Mouse (Mus musculus): ENCODE measurements around the gene Opn3. TPM values are rescaled to one million over a fixed set of nuclear protein-coding genes. Genes with fewer than 3 reads are reported as not detected.

The Opn3 gene
- polyA plus RNA-seq, 1 experiment from 2014 or later = 10.6 TPM

DNA sequence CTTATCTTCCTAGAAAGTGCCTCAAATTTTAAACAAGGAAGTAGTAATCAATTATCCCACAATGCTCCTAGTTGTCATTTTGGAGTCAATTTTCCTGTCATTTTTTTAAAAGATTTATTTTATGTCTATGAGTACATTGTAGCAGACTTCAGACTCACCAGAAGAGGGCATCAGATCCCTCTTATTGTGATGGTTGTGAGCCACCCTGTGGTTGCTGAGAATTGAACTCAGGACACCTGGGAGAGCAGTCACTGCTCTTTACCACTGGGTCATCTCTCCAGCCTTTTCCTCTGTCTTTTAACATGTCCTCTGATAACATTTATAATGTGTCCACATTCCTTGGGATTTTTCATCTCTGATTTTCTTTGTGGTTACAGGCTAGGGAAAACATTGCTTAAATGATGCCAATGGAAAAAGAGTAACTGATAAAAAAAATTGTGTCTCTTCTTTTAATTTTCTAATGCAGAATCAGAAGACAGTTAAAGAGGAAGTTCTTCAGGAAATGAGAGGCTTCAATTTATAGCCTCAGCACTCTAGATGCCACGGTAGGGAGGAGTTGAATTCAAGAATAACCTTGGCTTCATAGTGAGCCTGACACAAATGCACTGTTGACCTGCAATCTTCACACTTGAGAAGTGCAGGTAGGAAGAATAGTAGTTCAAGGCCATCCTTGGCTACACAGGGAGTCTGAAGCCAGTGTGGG is 66.4 kb downstream of the Opn3 start:
- Histone ChIP-seq H3K27me3 (no peaks in the 10 kb centered on the region), H3K9me3 (replicated peaks) (no peaks in the 10 kb centered on the region), H3K4me1 (replicated peaks) (peaks cover 20% of the 10 kb centered on the region), H3K4me3 (peak overlapping the region; percentile 95), H3K27ac (peak overlapping the region; percentile 96), H3K36me3 (no peaks in the 10 kb centered on the region), H3K9ac (peak overlapping the region; percentile 53), H3K4me2 (peak overlapping the region; percentile 77)
- WGBS = 78% methylated on average over 1 of the region's 1 CpGs
- no peak for ATAC-seq (replicated peaks; ENCODE audit: insufficient number of reproducible peaks, insufficient read depth, low FRiP score, low read depth)

DNA sequence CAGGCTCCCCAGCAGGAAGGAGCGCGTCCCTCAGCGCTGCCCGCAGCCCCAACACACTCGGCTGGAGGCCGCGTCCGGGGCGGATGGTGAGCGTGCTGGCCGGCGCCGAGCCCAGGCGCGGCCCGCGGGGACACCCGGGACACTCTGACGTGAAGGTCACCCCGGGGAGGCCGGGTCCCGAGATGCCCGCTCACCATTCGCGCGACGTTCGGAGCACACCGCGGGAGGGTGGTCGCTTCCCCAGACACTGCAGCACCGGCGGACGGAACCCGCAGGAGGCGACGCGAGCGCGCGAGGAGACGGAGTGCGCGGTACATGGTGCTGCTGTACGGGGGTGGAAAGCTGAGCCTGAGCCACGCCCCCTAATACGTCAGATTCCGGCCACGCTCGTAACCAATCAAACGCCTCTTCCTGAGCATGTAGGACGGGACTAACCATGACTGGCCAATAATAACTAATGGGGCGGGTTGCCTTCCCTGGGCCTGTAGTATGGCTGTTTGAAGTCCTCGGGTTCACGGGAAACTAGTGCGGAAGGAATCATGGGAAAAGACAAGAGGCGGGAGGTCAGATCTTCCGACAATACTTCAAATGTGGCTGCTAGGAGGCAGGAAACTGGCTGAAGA is 67.2 kb downstream of the Opn3 start, which contains the start of gene Fh1:
Fh1 (minus strand) TSS at position 379 of the 623 bp plus-strand sequence.
- peak within 1 kb of the TSS; percentile 92 for H3K9ac ChIP-seq
- peak within 1 kb of the TSS; percentile 77 for H3K4me2 ChIP-seq
- under 1% methylated on average over 58 of the region's 58 CpGs for WGBS
- no peaks in the 10 kb centered on the region for H3K9me3 ChIP-seq (replicated peaks)
- H3K36me3 ChIP-seq = peaks cover under 1% of the 10 kb centered on the region; the same call in 1 of the 2 replicates
- no peaks in the 10 kb centered on the region for H3K27me3 ChIP-seq
- peaks cover 20% of the 10 kb centered on the region for H3K4me1 ChIP-seq (replicated peaks)
- peak; percentile 100 for ATAC-seq (replicated peaks; ENCODE audit: insufficient number of reproducible peaks, insufficient read depth, low FRiP score, low read depth)
- peak within 1 kb of the TSS; percentile 96 for H3K27ac ChIP-seq
- H3K4me3 ChIP-seq = peak within 1 kb of the TSS; percentile 95

DNA sequence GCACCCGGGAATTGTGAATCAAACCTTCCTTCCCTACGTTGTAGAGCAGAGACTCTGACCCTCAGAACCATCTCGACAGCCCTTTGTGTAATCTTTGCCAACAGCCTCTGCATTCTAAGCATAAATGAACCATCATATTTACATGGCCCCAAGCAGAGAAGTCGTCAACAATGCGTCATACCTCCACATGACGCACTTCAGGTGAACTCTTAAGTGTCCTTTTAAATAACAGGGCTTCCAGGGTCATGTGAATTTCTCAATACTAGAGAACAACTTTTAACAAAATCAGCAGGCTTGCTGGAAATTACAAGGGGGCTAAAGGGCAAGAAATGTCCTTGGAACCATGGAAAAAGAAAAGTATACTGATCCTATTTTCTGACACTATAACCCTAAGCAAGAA is 68.9 kb downstream of the Opn3 start:
- peaks cover 20% of the 10 kb centered on the region for H3K4me1 ChIP-seq (replicated peaks)
- peaks cover 10% of the 10 kb centered on the region for H3K36me3 ChIP-seq
- no peak overlapping the region for H3K9ac ChIP-seq
- H3K27ac ChIP-seq = no peak overlapping the region
- no peaks in the 10 kb centered on the region for H3K27me3 ChIP-seq
- H3K9me3 ChIP-seq (replicated peaks) = no peaks in the 10 kb centered on the region
- ATAC-seq (replicated peaks; ENCODE audit: insufficient number of reproducible peaks, insufficient read depth, low FRiP score, low read depth) = no peak
- WGBS = 83% methylated on average over 6 of the region's 6 CpGs
- H3K4me2 ChIP-seq = peak overlapping the region; percentile 63
- no peak overlapping the region for H3K4me3 ChIP-seq

GRCm38 (mm10) chr1:175619814-175620431 is 72.7 kb downstream of the Opn3 start, which contains the start of gene Kmo:
Gene Kmo, plus strand, starts transcription at chr1:175620381.
- no peak within 1 kb of the TSS for H3K4me2 ChIP-seq
- H3K27me3 ChIP-seq = no peaks in the 10 kb centered on the region
- no peak for ATAC-seq (replicated peaks; ENCODE audit: insufficient number of reproducible peaks, insufficient read depth, low FRiP score, low read depth)
- H3K27ac ChIP-seq = no peak within 1 kb of the TSS
- peaks cover 42% of the 10 kb centered on the region for H3K36me3 ChIP-seq
- H3K4me1 ChIP-seq (replicated peaks) = peaks cover 20% of the 10 kb centered on the region
- WGBS = 86% methylated on average over 13 of the region's 13 CpGs
- H3K9me3 ChIP-seq (replicated peaks) = no peaks in the 10 kb centered on the region
- no peak within 1 kb of the TSS for H3K9ac ChIP-seq
- no peak within 1 kb of the TSS for H3K4me3 ChIP-seq

GRCm38 (mm10) chr1:175614992-175615391 is 77.6 kb downstream of the Opn3 start:
- Histone ChIP-seq H3K9me3 (replicated peaks) (no peaks in the 10 kb centered on the region), H3K4me1 (replicated peaks) (no peaks in the 10 kb centered on the region), H3K27ac (no peak overlapping the region), H3K27me3 (no peaks in the 10 kb centered on the region), H3K4me3 (no peak overlapping the region), H3K9ac (no peak overlapping the region), H3K4me2 (no peak overlapping the region), H3K36me3 (peaks cover 79% of the 10 kb centered on the region)
- ATAC-seq (replicated peaks; ENCODE audit: insufficient number of reproducible peaks, insufficient read depth, low FRiP score, low read depth) = no peak
- 93% methylated on average over 9 of the region's 9 CpGs for WGBS

Other genes starting within 250 kb of the Opn3 start
- gene Rgs7, start 200.3 kb downstream of the Opn3 start, polyA plus RNA-seq (2015; fragmentation: Nextera tagmentation; extraction: Ambion mirVana) = 0.57 and 1.4 TPM in 2 replicates
- 0.20 and 0.53 TPM in 2 replicates for gene Kmo, start 72.4 kb downstream of the Opn3 start, polyA plus RNA-seq (2015; fragmentation: Nextera tagmentation; extraction: Ambion mirVana)
- gene Fh1, start 67.1 kb downstream of the Opn3 start, polyA plus RNA-seq (2015; fragmentation: Nextera tagmentation; extraction: Ambion mirVana) = 248 and 258 TPM in 2 replicates
- 3.2 and 3.5 TPM in 2 replicates for gene Chml, start 125 bp upstream of the Opn3 start, polyA plus RNA-seq (2015; fragmentation: Nextera tagmentation; extraction: Ambion mirVana)
- not detected in 2 replicates for gene Wdr64, start 5.8 kb upstream of the Opn3 start, polyA plus RNA-seq (2015; fragmentation: Nextera tagmentation; extraction: Ambion mirVana)
- gene Exo1, start 187.8 kb upstream of the Opn3 start, polyA plus RNA-seq (2015; fragmentation: Nextera tagmentation; extraction: Ambion mirVana) = 22.4 and 28.7 TPM in 2 replicates
- 0.15 and 0.21 TPM in 2 replicates for gene Gm38100, start 227.6 kb upstream of the Opn3 start, polyA plus RNA-seq (2015; fragmentation: Nextera tagmentation; extraction: Ambion mirVana)

Measured in heart, embryonic 15.5 days (tissue).